Mouse (Mus musculus): ENCODE measurements around the gene Gm20388. TPM values are rescaled to one million over a fixed set of nuclear protein-coding genes. Genes with fewer than 3 reads are reported as not detected.

The Gm20388 gene
- polyA plus RNA-seq, 1 experiment from 2014 or later = not detected

- H3K27me3 ChIP-seq = no peaks in the 10 kb centered on the region
- H3K36me3 ChIP-seq = no peaks in the 10 kb centered on the region
- H3K9me3 ChIP-seq = no peaks in the 10 kb centered on the region
- no peak overlapping the region for H3K9ac ChIP-seq
- no peak overlapping the region for H3K4me3 ChIP-seq
- 58% methylated on average over 6 of the region's 6 CpGs for WGBS
- H3K27ac ChIP-seq = no peak overlapping the region
- no peak for ATAC-seq (ENCODE audit: insufficient number of reproducible peaks, insufficient read depth, low FRiP score, low TSS enrichment)
- H3K4me2 ChIP-seq (replicated peaks) = no peak overlapping the region
- peaks cover 35% of the 10 kb centered on the region for H3K4me1 ChIP-seq
These were observed 473.1 kb downstream of the Gm20388 start for GRCm38 (mm10) chr8:120383713-120384112.

GRCm38 (mm10) chr8:120384745-120385144 lies 474.1 kb downstream of the Gm20388 start:
- ATAC-seq (ENCODE audit: insufficient number of reproducible peaks, insufficient read depth, low FRiP score, low TSS enrichment) = no peak
- peaks cover 29% of the 10 kb centered on the region for H3K4me1 ChIP-seq
- H3K27ac ChIP-seq = no peak overlapping the region
- H3K9ac ChIP-seq = no peak overlapping the region
- H3K4me2 ChIP-seq (replicated peaks) = no peak overlapping the region
- no peaks in the 10 kb centered on the region for H3K27me3 ChIP-seq
- H3K4me3 ChIP-seq = no peak overlapping the region
- no peaks in the 10 kb centered on the region for H3K9me3 ChIP-seq
- no peaks in the 10 kb centered on the region for H3K36me3 ChIP-seq

- Histone ChIP-seq H3K9me3 (no peaks in the 10 kb centered on the region), H3K4me1 (peaks cover 5% of the 10 kb centered on the region; the same call in 1 of the 2 replicates)
- WGBS = 90% methylated on average over 6 of the region's 6 CpGs
These were observed 477.6 kb downstream of the Gm20388 start for GRCm38 (mm10) chr8:120388246-120388645.

GRCm38 (mm10) chr8:120390598-120390997 lies 480.0 kb downstream of the Gm20388 start:
- Histone ChIP-seq H3K27me3 (no peaks in the 10 kb centered on the region), H3K4me3 (no peak overlapping the region), H3K9me3 (no peaks in the 10 kb centered on the region), H3K36me3 (no peaks in the 10 kb centered on the region), H3K27ac (no peak overlapping the region), H3K9ac (no peak overlapping the region), H3K4me2 (replicated peaks) (no peak overlapping the region), H3K4me1 (peaks cover 7% of the 10 kb centered on the region)
- ATAC-seq (ENCODE audit: insufficient number of reproducible peaks, insufficient read depth, low FRiP score, low TSS enrichment) = no peak
- 88% methylated on average over 7 of the region's 7 CpGs for WGBS

More at GRCm38 (mm10) chr8:120388246-120388645, 477.6 kb downstream of the Gm20388 start:
- Histone ChIP-seq H3K4me3 (no peak overlapping the region), H3K4me2 (replicated peaks) (no peak overlapping the region), H3K9ac (no peak overlapping the region), H3K36me3 (no peaks in the 10 kb centered on the region), H3K27me3 (no peaks in the 10 kb centered on the region), H3K27ac (no peak overlapping the region)
- ATAC-seq (ENCODE audit: insufficient number of reproducible peaks, insufficient read depth, low FRiP score, low TSS enrichment) = no peak

GRCm38 (mm10) chr8:120391856-120392255 lies 481.2 kb downstream of the Gm20388 start:
- no peak for ATAC-seq (ENCODE audit: insufficient number of reproducible peaks, insufficient read depth, low FRiP score, low TSS enrichment)
- Histone ChIP-seq H3K9me3 (no peaks in the 10 kb centered on the region), H3K4me3 (no peak overlapping the region), H3K27ac (no peak overlapping the region), H3K9ac (no peak overlapping the region), H3K4me2 (replicated peaks) (no peak overlapping the region), H3K4me1 (peaks cover 9% of the 10 kb centered on the region), H3K27me3 (no peaks in the 10 kb centered on the region), H3K36me3 (no peaks in the 10 kb centered on the region)
- 75% methylated on average over 21 of the region's 21 CpGs for WGBS

- no peaks in the 10 kb centered on the region for H3K27me3 ChIP-seq
- no peak overlapping the region for H3K27ac ChIP-seq
- H3K36me3 ChIP-seq = no peaks in the 10 kb centered on the region
- no peak overlapping the region for H3K4me3 ChIP-seq
- H3K9me3 ChIP-seq = no peaks in the 10 kb centered on the region
- H3K9ac ChIP-seq = no peak overlapping the region
- H3K4me1 ChIP-seq = peaks cover 21% of the 10 kb centered on the region
- no peak for ATAC-seq (ENCODE audit: insufficient number of reproducible peaks, insufficient read depth, low FRiP score, low TSS enrichment)
- 84% methylated on average over 11 of the region's 11 CpGs for WGBS
- no peak overlapping the region for H3K4me2 ChIP-seq (replicated peaks)
These were observed 482.4 kb downstream of the Gm20388 start for GRCm38 (mm10) chr8:120393085-120393484.

GRCm38 (mm10) chr8:120393871-120394275 lies 483.2 kb downstream of the Gm20388 start:
- H3K27ac ChIP-seq = no peak overlapping the region
- H3K9ac ChIP-seq = no peak overlapping the region
- 79% methylated on average over 9 of the region's 9 CpGs for WGBS
- H3K9me3 ChIP-seq = no peaks in the 10 kb centered on the region
- H3K27me3 ChIP-seq = no peaks in the 10 kb centered on the region
- no peak overlapping the region for H3K4me2 ChIP-seq (replicated peaks)
- H3K4me3 ChIP-seq = no peak overlapping the region
- peaks cover 29% of the 10 kb centered on the region for H3K4me1 ChIP-seq
- no peaks in the 10 kb centered on the region for H3K36me3 ChIP-seq
- ATAC-seq (ENCODE audit: insufficient number of reproducible peaks, insufficient read depth, low FRiP score, low TSS enrichment) = no peak

GRCm38 (mm10) chr8:120395892-120396291 lies 485.3 kb downstream of the Gm20388 start:
- Histone ChIP-seq H3K4me1 (peaks cover 41% of the 10 kb centered on the region), H3K36me3 (no peaks in the 10 kb centered on the region)
- ATAC-seq (ENCODE audit: insufficient number of reproducible peaks, insufficient read depth, low FRiP score, low TSS enrichment) = no peak

GRCm38 (mm10) chr8:120396756-120397155 lies 486.1 kb downstream of the Gm20388 start:
- no peak for ATAC-seq (ENCODE audit: insufficient number of reproducible peaks, insufficient read depth, low FRiP score, low TSS enrichment)
- H3K27me3 ChIP-seq = no peaks in the 10 kb centered on the region
- H3K4me2 ChIP-seq (replicated peaks) = no peak overlapping the region
- H3K4me3 ChIP-seq = no peak overlapping the region
- 33% methylated on average over 3 of the region's 3 CpGs for WGBS
- no peak overlapping the region for H3K9ac ChIP-seq
- no peaks in the 10 kb centered on the region for H3K9me3 ChIP-seq
- H3K36me3 ChIP-seq = no peaks in the 10 kb centered on the region
- peak overlapping the region; percentile 58 for H3K27ac ChIP-seq
- peaks cover 43% of the 10 kb centered on the region for H3K4me1 ChIP-seq

More at GRCm38 (mm10) chr8:120395892-120396291, 485.3 kb downstream of the Gm20388 start:
- no peaks in the 10 kb centered on the region for H3K27me3 ChIP-seq
- WGBS = 95% methylated on average over 3 of the region's 3 CpGs
- no peak overlapping the region for H3K27ac ChIP-seq
- no peaks in the 10 kb centered on the region for H3K9me3 ChIP-seq
- no peak overlapping the region for H3K4me3 ChIP-seq
- H3K9ac ChIP-seq = no peak overlapping the region
- no peak overlapping the region for H3K4me2 ChIP-seq (replicated peaks)

- 34% methylated on average over 15 of the region's 15 CpGs for WGBS
- H3K27ac ChIP-seq = no peak overlapping the region
- H3K9me3 ChIP-seq = no peaks in the 10 kb centered on the region
- H3K27me3 ChIP-seq = no peaks in the 10 kb centered on the region
- H3K36me3 ChIP-seq = no peaks in the 10 kb centered on the region
- peaks cover 50% of the 10 kb centered on the region for H3K4me1 ChIP-seq
- no peak overlapping the region for H3K4me2 ChIP-seq (replicated peaks)
- no peak overlapping the region for H3K4me3 ChIP-seq
- ATAC-seq (ENCODE audit: insufficient number of reproducible peaks, insufficient read depth, low FRiP score, low TSS enrichment) = no peak
- H3K9ac ChIP-seq = no peak overlapping the region
These were observed 487.1 kb downstream of the Gm20388 start for GRCm38 (mm10) chr8:120397444-120398411.

GRCm38 (mm10) chr8:120399212-120399934 lies 488.7 kb downstream of the Gm20388 start:
- WGBS = 45% methylated on average over 33 of the region's 33 CpGs
- no peaks in the 10 kb centered on the region for H3K36me3 ChIP-seq
- H3K27me3 ChIP-seq = no peaks in the 10 kb centered on the region
- H3K4me3 ChIP-seq = no peak overlapping the region
- peaks cover 46% of the 10 kb centered on the region for H3K4me1 ChIP-seq
- peak overlapping the region; percentile 9; the same call in 1 of the 2 replicates for H3K4me2 ChIP-seq (replicated peaks)
- no peak overlapping the region for H3K9ac ChIP-seq
- H3K27ac ChIP-seq = no peak overlapping the region
- no peak for ATAC-seq (ENCODE audit: insufficient number of reproducible peaks, insufficient read depth, low FRiP score, low TSS enrichment)
- no peaks in the 10 kb centered on the region for H3K9me3 ChIP-seq

GRCm38 (mm10) chr8:120401216-120401615 lies 490.6 kb downstream of the Gm20388 start:
- Histone ChIP-seq H3K27me3 (no peaks in the 10 kb centered on the region), H3K4me2 (replicated peaks) (no peak overlapping the region), H3K9me3 (no peaks in the 10 kb centered on the region), H3K4me3 (no peak overlapping the region), H3K27ac (no peak overlapping the region), H3K36me3 (no peaks in the 10 kb centered on the region), H3K4me1 (peaks cover 46% of the 10 kb centered on the region), H3K9ac (no peak overlapping the region)
- no peak for ATAC-seq (ENCODE audit: insufficient number of reproducible peaks, insufficient read depth, low FRiP score, low TSS enrichment)
- WGBS = 79% methylated on average over 2 of the region's 2 CpGs
